Mouse (Mus musculus) liver, embryonic 18 days (tissue): ENCODE data around the gene Pkp1. TPM values are rescaled to one million over a fixed set of nuclear protein-coding genes. Genes with fewer than 3 reads are reported as not detected.

Experiments used
- polyA plus RNA-seq: library from polyadenylated mRNA; depleted of rRNA; stranded (reverse); fragments of >200 nt; gene quantifications from 2 replicates; pipeline ENCODE4 v1.2.3, GENCODE M21; 2012; rRNA removed

The Pkp1 gene
- not detected in 2 replicates for polyA plus RNA-seq

DNA sequence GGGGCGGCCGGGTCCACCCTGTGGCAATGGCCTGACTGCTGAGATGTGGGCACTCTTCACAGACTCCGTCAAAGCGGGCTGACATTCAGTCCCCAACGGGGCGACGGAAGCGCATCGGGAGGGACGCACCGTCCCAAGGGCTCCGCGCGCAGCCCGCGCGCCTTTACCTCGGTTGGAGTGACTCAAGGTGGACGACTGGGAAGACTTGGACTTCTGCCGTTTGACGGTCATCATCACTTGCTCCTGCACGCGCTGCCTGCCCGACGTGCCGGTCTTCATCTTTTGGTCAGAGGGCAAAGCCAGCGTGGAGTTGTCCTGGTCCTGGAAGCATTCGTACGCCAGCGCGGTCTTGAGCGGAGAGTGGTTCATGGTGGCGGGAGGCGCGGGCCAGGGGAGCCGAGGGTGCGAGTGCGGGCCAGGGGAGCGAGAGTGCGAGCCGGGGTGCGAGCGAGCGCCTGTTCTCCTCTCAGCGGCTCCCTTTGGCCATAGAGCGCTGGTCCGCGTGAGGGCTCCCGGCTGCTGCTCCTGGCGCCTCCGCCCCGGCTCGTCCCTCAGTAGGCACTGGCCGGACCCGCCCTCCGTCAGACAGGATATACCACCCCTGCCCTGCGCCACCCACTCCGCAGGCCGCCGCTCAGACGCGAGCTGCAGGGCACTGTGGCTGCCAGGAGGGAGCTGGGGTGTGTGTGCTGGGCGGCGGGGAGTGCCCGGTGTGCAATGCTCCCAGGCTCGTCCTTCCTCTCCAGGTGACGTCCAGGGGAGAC, at the start of gene Pkp1:
Gene Pkp1 (minus strand): TSS at position 564 of the 764 bp plus-strand sequence.

DNA sequence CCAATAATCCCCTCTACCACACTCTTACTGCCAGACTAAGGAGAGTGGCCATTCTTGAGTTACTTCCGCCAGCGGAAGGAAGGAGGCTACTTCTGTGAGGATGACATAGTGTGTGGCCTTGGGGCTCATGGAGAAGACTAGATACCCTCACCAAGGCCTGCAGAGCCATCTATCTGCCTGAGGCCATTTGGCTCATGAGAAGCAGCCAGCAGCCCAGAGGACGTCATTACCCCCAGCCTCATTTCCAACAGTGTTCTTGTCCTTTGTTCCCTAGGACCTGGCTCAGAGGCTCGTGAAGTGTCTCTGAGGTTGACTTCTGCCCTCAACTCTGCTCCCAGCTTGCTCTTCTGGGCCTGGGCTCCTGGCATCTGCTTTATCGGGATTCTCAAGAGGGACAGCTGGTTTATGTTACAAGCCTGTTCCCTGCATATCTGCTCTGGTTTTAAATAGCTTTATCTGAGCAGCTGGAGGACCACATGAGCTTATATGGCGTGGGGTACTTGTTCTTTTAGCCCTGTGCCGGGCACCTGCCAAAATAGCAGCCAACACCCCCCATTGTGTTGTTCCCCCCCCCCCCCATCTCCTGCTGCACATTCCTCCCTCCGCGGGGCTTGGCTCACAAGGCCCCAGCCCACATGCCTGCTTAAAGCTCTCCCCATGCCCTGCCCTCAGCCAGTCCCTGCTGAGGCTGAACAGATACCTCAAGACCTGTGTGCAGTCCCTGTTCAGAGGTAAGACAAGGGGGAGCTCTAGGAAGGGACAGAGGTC, 83.1 kb downstream of the Pkp1 start, which contains the start of gene Tnnt2:
Gene Tnnt2 (plus strand): TSS at position 639 of the 768 bp plus-strand sequence.

Other genes with a start within 250 kb of the Pkp1 start
- 36.6 and 38.3 TPM in 2 replicates for gene Csrp1, start 199.1 kb downstream of the Pkp1 start, polyA plus RNA-seq
- 4.0 and 4.2 TPM in 2 replicates for gene Phlda3, start 153.1 kb downstream of the Pkp1 start, polyA plus RNA-seq
- gene Tnni1, start 139.8 kb downstream of the Pkp1 start, polyA plus RNA-seq = 0.80 and 1.1 TPM in 2 replicates
- 0.55 and 0.59 TPM in 2 replicates for gene Lad1, start 100.6 kb downstream of the Pkp1 start, polyA plus RNA-seq
- gene Tnnt2, start 82.9 kb downstream of the Pkp1 start, polyA plus RNA-seq = 2.9 and 3.1 TPM in 2 replicates
- 0.05 and 0.12 TPM in 2 replicates for gene Igfn1, start 87.1 kb upstream of the Pkp1 start, polyA plus RNA-seq
- 79.1 and 80.8 TPM in 2 replicates for gene Tmem9, start 88.9 kb upstream of the Pkp1 start, polyA plus RNA-seq
- gene Ascl5, start 131.6 kb upstream of the Pkp1 start, polyA plus RNA-seq = not detected in 2 replicates
- under 0.01 and 0.10 TPM in 2 replicates for gene Cacna1s, start 133.5 kb upstream of the Pkp1 start, polyA plus RNA-seq
- gene Kif21b, start 212.2 kb upstream of the Pkp1 start, polyA plus RNA-seq = 2.4 and 3.3 TPM in 2 replicates